Mouse (Mus musculus) adrenal gland, postnatal 25 days (tissue): ENCODE results near the gene Acy3. TPM values are rescaled to one million over a fixed set of nuclear protein-coding genes. Genes with fewer than 3 reads are reported as not detected.
A peak's percentile ranks its signal among the peaks of the same experiment; 100 is the strongest.
"Not testable (repeated sequence)": the region's sequence is repeated elsewhere in the genome, so short reads cannot be mapped to it uniquely, and the experiment has no call there.

Source experiments
- DNase-seq: peaks from one replicate; pipeline ENCODE4 v3.0.0; 2021; ENCODE audit warnings: mixed read lengths
- total RNA-seq: library from RNA; stranded (reverse); gene quantifications from 2 replicates; pipeline ENCODE4 v1.2.3, GENCODE M21; 2021

The Acy3 gene
- total RNA-seq, 1 experiment from 2014 or later, result 27.6 TPM

- DNase-seq, result not testable (repeated sequence)
Observed at GRCm38 (mm10) chr19:3974608-3975007, 11.8 kb upstream of the Acy3 start.

- no peak for DNase-seq
Observed at GRCm38 (mm10) chr19:3975866-3976265, 10.5 kb upstream of the Acy3 start.

- peak; percentile 63 for DNase-seq
Observed at GRCm38 (mm10) chr19:3980309-3980708, 6.1 kb upstream of the Acy3 start.

- DNase-seq, result no peak
Observed at GRCm38 (mm10) chr19:3980917-3981316, 5.5 kb upstream of the Acy3 start.

- no peak for DNase-seq
Observed at GRCm38 (mm10) chr19:3983527-3984200, 2.7 kb upstream of the Acy3 start.

GRCm38 (mm10) chr19:3985261-3985681 lies 1.1 kb upstream of the Acy3 start:
- peak; percentile 55 for DNase-seq

GRCm38 (mm10) chr19:3988066-3988465 lies 1.7 kb downstream of the Acy3 start:
- DNase-seq, result no peak

GRCm38 (mm10) chr19:3988750-3989149 lies 2.4 kb downstream of the Acy3 start:
- no peak for DNase-seq

GRCm38 (mm10) chr19:3990804-3991203 lies 4.4 kb downstream of the Acy3 start:
- no peak for DNase-seq

- no peak for DNase-seq
Observed at GRCm38 (mm10) chr19:3991562-3991961, 5.2 kb downstream of the Acy3 start.

- no peak for DNase-seq
Observed at GRCm38 (mm10) chr19:3991966-3992365, 5.6 kb downstream of the Acy3 start.

GRCm38 (mm10) chr19:3992416-3992815 lies 6.0 kb downstream of the Acy3 start, which contains the start of gene Tbx10:
Tbx10 (plus strand) TSS chr19:3992752.
- no peak for DNase-seq

- DNase-seq, result no peak
Observed at GRCm38 (mm10) chr19:3994932-3995331, 8.6 kb downstream of the Acy3 start.

GRCm38 (mm10) chr19:3995505-3995904 lies 9.1 kb downstream of the Acy3 start:
- no peak for DNase-seq

- no peak for DNase-seq
Observed at GRCm38 (mm10) chr19:3996106-3996505, 9.7 kb downstream of the Acy3 start.

GRCm38 (mm10) chr19:3996747-3997146 lies 10.4 kb downstream of the Acy3 start:
- no peak for DNase-seq

- DNase-seq, result no peak
Observed at GRCm38 (mm10) chr19:3997231-3997630, 10.9 kb downstream of the Acy3 start.

- DNase-seq, result no peak
Observed at GRCm38 (mm10) chr19:3998335-3998734, 12.0 kb downstream of the Acy3 start.

GRCm38 (mm10) chr19:3999121-3999730 lies 12.9 kb downstream of the Acy3 start:
- no peak for DNase-seq

GRCm38 (mm10) chr19:4000119-4000900 lies 13.9 kb downstream of the Acy3 start, which contains the start of the genes Nudt8 and Gm49405:
Nudt8 (plus strand) TSS chr19:4000580.
Gm49405 (plus strand) TSS chr19:4000626.
- DNase-seq, result peak; percentile 90

- DNase-seq, result no peak
Observed at GRCm38 (mm10) chr19:4000949-4001525, 14.7 kb downstream of the Acy3 start.

- DNase-seq, result no peak
Observed at GRCm38 (mm10) chr19:4001752-4002151, 15.4 kb downstream of the Acy3 start.

GRCm38 (mm10) chr19:4003112-4003511 lies 16.7 kb downstream of the Acy3 start, which contains the start of gene Doc2g:
Doc2g (plus strand) TSS chr19:4003313.
- DNase-seq, result no peak
